Mouse (Mus musculus): ENCODE data around the gene C2cd5.

C2cd5 gene

GRCm38 (mm10) chr6:143115505-143115904 is 15.6 kb upstream of the C2cd5 start:
- no peak for DNase-seq (ENCODE audit: low read depth, low spot score)

- DNase-seq (ENCODE audit: low read depth, low spot score): no peak
Measured at GRCm38 (mm10) chr6:143115011-143115445, 15.1 kb upstream of the C2cd5 start.

- peak; percentile 70 for DNase-seq (ENCODE audit: low read depth, low spot score)
Measured at GRCm38 (mm10) chr6:143114556-143114955, 14.6 kb upstream of the C2cd5 start.

GRCm38 (mm10) chr6:143110371-143110770 is 10.4 kb upstream of the C2cd5 start:
- peak; percentile 55 for DNase-seq (ENCODE audit: low read depth, low spot score)

GRCm38 (mm10) chr6:143109622-143110218 is 9.8 kb upstream of the C2cd5 start:
- DNase-seq (ENCODE audit: low read depth, low spot score): no peak

GRCm38 (mm10) chr6:143108031-143108430 is 8.1 kb upstream of the C2cd5 start:
- no peak for DNase-seq (ENCODE audit: low read depth, low spot score)

GRCm38 (mm10) chr6:143107611-143108010 is 7.7 kb upstream of the C2cd5 start:
- DNase-seq (ENCODE audit: low read depth, low spot score): no peak

GRCm38 (mm10) chr6:143105766-143106165 is 5.8 kb upstream of the C2cd5 start:
- DNase-seq (ENCODE audit: low read depth, low spot score): peak; percentile 63

GRCm38 (mm10) chr6:143103981-143104680 is 4.2 kb upstream of the C2cd5 start:
- no peak for DNase-seq (ENCODE audit: low read depth, low spot score)

- DNase-seq (ENCODE audit: low read depth, low spot score): no peak
Measured at GRCm38 (mm10) chr6:143100478-143101115, 656 bp upstream of the C2cd5 start.

- peak; percentile 75 for DNase-seq (ENCODE audit: low read depth, low spot score)
Measured at GRCm38 (mm10) chr6:143099281-143099680, 660 bp downstream of the C2cd5 start.

- no peak for DNase-seq (ENCODE audit: low read depth, low spot score)
Measured at GRCm38 (mm10) chr6:143095126-143095525, 4.8 kb downstream of the C2cd5 start.

GRCm38 (mm10) chr6:143092856-143093255 is 7.1 kb downstream of the C2cd5 start:
- DNase-seq (ENCODE audit: low read depth, low spot score): no peak

GRCm38 (mm10) chr6:143091076-143091475 is 8.9 kb downstream of the C2cd5 start:
- no peak for DNase-seq (ENCODE audit: low read depth, low spot score)

GRCm38 (mm10) chr6:143087332-143087731 is 12.6 kb downstream of the C2cd5 start:
- DNase-seq (ENCODE audit: low read depth, low spot score): no peak

- no peak for DNase-seq (ENCODE audit: low read depth, low spot score)
Measured at GRCm38 (mm10) chr6:143085898-143086297, 14.0 kb downstream of the C2cd5 start.

- peak; percentile 59 for DNase-seq (ENCODE audit: low read depth, low spot score)
Measured at GRCm38 (mm10) chr6:143084314-143085025, 15.5 kb downstream of the C2cd5 start.

GRCm38 (mm10) chr6:143081479-143082106 is 18.3 kb downstream of the C2cd5 start:
- no peak for DNase-seq (ENCODE audit: low read depth, low spot score)

GRCm38 (mm10) chr6:143080774-143081173 is 19.2 kb downstream of the C2cd5 start:
- no peak for DNase-seq (ENCODE audit: low read depth, low spot score)

- DNase-seq (ENCODE audit: low read depth, low spot score): no peak
Measured at GRCm38 (mm10) chr6:143079126-143079525, 20.8 kb downstream of the C2cd5 start.

- DNase-seq (ENCODE audit: low read depth, low spot score): peak; percentile 27
Measured at GRCm38 (mm10) chr6:143076461-143076860, 23.5 kb downstream of the C2cd5 start.

- DNase-seq (ENCODE audit: low read depth, low spot score): no peak
Measured at GRCm38 (mm10) chr6:143073914-143074313, 26.0 kb downstream of the C2cd5 start.
